Mouse (Mus musculus) left cerebral cortex, adult 11 months (tissue): Measurements from ENCODE around the gene Olfr815.
"Not testable (repeated sequence)": the region's sequence is repeated elsewhere in the genome, so short reads cannot be mapped to it uniquely, and the experiment has no call there.

ENCODE experiments used
- DNase-seq: peaks from one replicate; pipeline ENCODE4 v3.0.0; 2022; ENCODE audit warnings: low spot score

Gene Olfr815

DNA sequence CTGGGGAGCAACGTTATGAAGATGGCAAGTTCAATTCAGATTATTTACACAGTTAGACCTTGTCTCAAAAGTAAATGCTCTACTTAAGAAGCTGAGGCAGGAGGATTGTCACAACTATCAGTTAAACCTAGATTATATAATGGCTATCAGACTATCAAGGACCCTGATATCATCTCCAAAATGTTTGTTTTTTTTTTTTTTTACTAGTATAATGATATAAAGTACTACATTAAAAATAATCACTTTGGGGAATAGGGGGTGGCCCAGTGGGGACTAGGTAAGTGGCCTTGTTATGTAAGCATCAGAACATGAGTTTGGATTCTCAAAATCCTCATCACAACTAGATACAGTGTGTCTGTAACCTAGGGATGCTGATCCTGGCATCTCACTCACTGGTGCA is at the start of gene Olfr815:
Gene Olfr815 (minus strand): TSS at position 101 of the 400 bp plus-strand sequence.
- DNase-seq: not testable (repeated sequence)

DNA sequence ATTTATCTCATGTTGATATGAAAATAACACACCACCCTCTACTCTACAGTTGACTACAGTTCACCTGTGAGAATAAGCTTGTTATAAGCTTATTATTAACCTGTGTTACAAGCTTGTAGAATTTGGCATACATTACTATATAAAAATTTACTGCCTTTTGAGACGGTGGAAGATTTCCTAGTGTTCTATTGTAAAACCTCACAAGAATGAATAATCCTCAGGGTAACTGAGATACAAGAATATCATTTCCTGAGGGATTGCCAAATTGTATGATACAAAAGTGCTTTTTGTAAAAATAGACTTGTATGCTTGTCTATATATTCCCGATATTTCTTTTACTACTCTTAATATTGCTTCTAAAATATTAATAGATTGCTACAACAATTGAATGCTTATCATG is 43.3 kb upstream of the Olfr815 start, which contains the start of gene Olfr818:
Gene Olfr818 (minus strand): TSS at position 101 of the 400 bp plus-strand sequence.
- no peak for DNase-seq

DNA sequence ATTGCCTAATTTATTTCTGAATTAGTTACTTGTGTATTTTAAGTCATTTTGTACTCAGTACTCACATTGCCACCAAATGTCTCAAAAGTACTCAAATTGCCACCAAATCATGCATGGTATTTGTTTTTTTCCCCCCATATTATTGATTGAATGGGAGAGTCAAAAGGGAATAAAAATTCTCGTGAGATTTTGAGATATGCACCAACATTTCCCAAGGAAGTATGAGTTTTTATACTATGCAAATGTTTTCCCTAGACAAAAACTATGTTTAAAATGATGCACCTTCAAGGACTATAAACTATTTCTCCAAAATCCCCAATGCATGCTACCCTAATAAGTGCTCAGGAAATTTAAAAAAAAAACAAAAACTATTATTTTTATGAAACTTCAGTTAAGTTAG is 9.8 kb upstream of the Olfr815 start, which contains the start of gene Olfr816:
Gene Olfr816 (minus strand): TSS at position 101 of the 400 bp plus-strand sequence.
- no peak for DNase-seq

GRCm38 (mm10) chr10:129885934-129886333 is 19.7 kb downstream of the Olfr815 start:
- no peak for DNase-seq

GRCm38 (mm10) chr10:129885496-129885895 is 20.2 kb downstream of the Olfr815 start:
- DNase-seq: not testable (repeated sequence)

GRCm38 (mm10) chr10:129879751-129880150 is 25.9 kb downstream of the Olfr815 start, which contains the start of gene Olfr814:
Gene Olfr814 (minus strand): TSS chr10:129879851.
- DNase-seq: not testable (repeated sequence)

DNA sequence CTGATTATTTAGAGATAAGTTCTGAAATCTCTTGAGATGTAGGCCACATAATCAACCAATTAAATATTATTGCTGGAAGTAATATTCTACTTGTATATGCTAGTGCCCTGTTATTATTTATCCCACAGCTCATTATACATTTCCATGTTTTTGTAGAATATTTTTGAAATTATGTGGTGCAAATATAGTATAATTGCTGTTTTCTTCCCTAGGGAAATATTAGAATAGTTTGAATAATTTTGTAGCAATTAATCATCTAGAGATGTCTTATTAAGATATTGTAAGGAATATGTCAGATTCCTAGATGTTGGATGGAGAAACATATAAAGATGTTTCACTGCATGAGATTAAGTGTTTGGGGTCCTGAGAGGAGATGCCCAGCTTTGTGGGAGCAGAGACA is 50.6 kb downstream of the Olfr815 start, which contains the start of gene Olfr813:
Gene Olfr813 (plus strand): TSS at position 301 of the 400 bp plus-strand sequence.
- no peak for DNase-seq
